ENCODE assay signal across 8 mouse cellular contexts in the genomic region with DNA sequence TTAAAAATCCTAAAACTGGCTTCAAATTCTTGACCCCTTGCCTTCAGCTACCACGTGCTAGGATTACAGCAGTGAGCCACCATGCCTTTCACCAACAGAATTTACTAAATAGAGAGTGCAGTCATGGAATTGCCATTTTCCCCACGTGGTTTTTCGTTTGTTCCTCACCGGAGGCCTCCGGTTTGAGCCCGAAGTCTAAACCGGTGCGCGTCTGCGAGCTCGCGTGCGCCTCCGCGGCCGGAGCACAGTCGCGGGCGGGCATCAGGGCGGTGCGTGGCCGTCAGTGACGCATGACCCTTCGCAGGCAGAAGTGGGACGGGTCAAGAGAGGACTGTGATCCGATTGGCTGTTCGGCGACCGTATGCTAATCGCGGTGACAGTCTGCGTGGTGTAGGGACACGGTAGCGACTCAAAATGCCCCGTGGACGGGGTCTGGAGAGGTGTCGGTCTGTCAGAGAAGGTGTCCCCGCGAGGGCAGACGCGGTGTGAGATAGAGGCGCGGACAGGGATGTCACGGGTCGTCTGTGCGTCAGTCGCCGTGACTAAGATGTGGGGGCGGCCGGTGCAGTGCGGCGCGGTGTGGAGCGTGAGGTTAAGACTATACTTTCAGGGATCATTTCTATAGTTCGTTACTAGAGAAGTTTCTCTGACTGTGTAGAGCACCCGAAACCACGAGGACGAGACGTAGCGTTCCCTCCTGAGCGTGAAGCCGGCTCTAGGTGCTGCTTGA. TPM values are rescaled to one million over a fixed set of nuclear protein-coding genes. Genes with fewer than 3 reads are reported as not detected.
DNase-seq lines count a peak whose midpoint lies in the region; ATAC-seq and TF ChIP-seq lines count a peak whose summit lies in the region.
"Not testable (repeated sequence)": the region's sequence is repeated elsewhere in the genome, so short reads cannot be mapped to it uniquely, and the experiment has no call there.

No protein-coding gene starts in this region.

- H3K36me3 ChIP-seq in erythroblast, embryonic 14.5 days (ENCODE audit: control insufficient read depth); heart, embryonic 11.5 days (ENCODE audit: control insufficient read depth, insufficient read depth, low read length); kidney, embryonic 15.5 days: not testable (repeated sequence)

- H3K9ac ChIP-seq in heart, embryonic 11.5 days (ENCODE audit: low read depth, low read length): peak overlapping the region; percentile 69
- H3K9ac ChIP-seq in kidney, embryonic 15.5 days: not testable (repeated sequence)

- peak overlapping the region; percentile 62 for H3K4me2 ChIP-seq in heart, embryonic 11.5 days
- peak overlapping the region; percentile 71 for H3K4me2 ChIP-seq in kidney, embryonic 15.5 days

- TF ChIP-seq CTCF in bone marrow, adult 2 months (IDR thresholded peaks at IDR 0.05; ENCODE audit: control insufficient read depth, insufficient read depth, low read length): not testable (repeated sequence)

- DNase-seq in 416B (ENCODE audit: low read depth) (peak; percentile 75), liver (peak; percentile 84)
- DNase-seq in monocyte, adult 2 months (ENCODE audit: low read depth in 1 of 2, low spot score in 2 of 2): peak; percentile 62 to 80
- DNase-seq in spleen, postnatal 14 days (ENCODE audit: low spot score in 2 of 2): peak; percentile 62 to 69

- WGBS in bone marrow, adult 2 months: under 1% methylated on average over 33 of the region's 62 CpGs
- under 1% methylated on average over 31 of the region's 62 CpGs for WGBS in heart, embryonic 11.5 days (ENCODE audit: insufficient replicate concordance)
- under 1% methylated on average over 31 of the region's 62 CpGs for WGBS in kidney, embryonic 15.5 days

- H3K27me3 ChIP-seq in erythroblast, embryonic 14.5 days (ENCODE audit: control insufficient read depth); heart, embryonic 11.5 days (ENCODE audit: control insufficient read depth, insufficient read depth, low read length); kidney, embryonic 15.5 days: not testable (repeated sequence)

- H3K4me1 ChIP-seq in bone marrow, adult 2 months (ENCODE audit: control insufficient read depth, insufficient read depth, low read length); heart, embryonic 11.5 days (ENCODE audit: control insufficient read depth, insufficient read depth, low read length): not testable (repeated sequence)
- H3K4me1 ChIP-seq in erythroblast, embryonic 14.5 days (ENCODE audit: control insufficient read depth): peaks cover 42% of the 10 kb centered on the region
- H3K4me1 ChIP-seq in kidney, embryonic 15.5 days: peaks cover 20% of the 10 kb centered on the region

- H3K4me3 ChIP-seq in bone marrow, adult 2 months (replicated peaks; ENCODE audit: control insufficient read depth, low read depth, low read length): not testable (repeated sequence)
- H3K4me3 ChIP-seq in erythroblast, embryonic 14.5 days (replicated peaks): peak overlapping the region; percentile 55
- H3K4me3 ChIP-seq in heart, embryonic 11.5 days (ENCODE audit: low read depth, low read length): peak overlapping the region; percentile 27; the same call in 1 of the 2 replicates
- peak overlapping the region; percentile 38 for H3K4me3 ChIP-seq in kidney, embryonic 15.5 days (replicated peaks)

- peak; percentile 99 for ATAC-seq in heart, embryonic 11.5 days (replicated peaks; ENCODE audit: insufficient number of reproducible peaks, low FRiP score, low TSS enrichment)
- ATAC-seq in kidney, embryonic 15.5 days (replicated peaks; ENCODE audit: low FRiP score): peak; percentile 98

- TF ChIP-seq POLR2A in bone marrow, adult 2 months (IDR thresholded peaks at IDR 0.05; ENCODE audit: borderline replicate concordance, control insufficient read depth, low read depth, low read length): not testable (repeated sequence)

- peak overlapping the region; percentile 18; the same call in 1 of the 2 replicates for H3K27ac ChIP-seq in bone marrow, adult 2 months (ENCODE audit: control insufficient read depth, insufficient read depth, low read depth, low read length, poor library complexity)
- 0 out of 2 replicates have a peak overlapping the region, but pooled peaks have one; percentile 41 for H3K27ac ChIP-seq in heart, embryonic 11.5 days (ENCODE audit: low read depth, low read length)
- H3K27ac ChIP-seq in kidney, embryonic 15.5 days: peak overlapping the region; percentile 82

- not testable (repeated sequence) for H3K9me3 ChIP-seq in erythroblast, embryonic 14.5 days (ENCODE audit: control insufficient read depth, low read length); heart, embryonic 11.5 days (replicated peaks; ENCODE audit: control insufficient read depth, low read length); kidney, embryonic 15.5 days (replicated peaks)

RNA-seq across cellular contexts. Expression of a gene that starts 37.9 kb away (rescaled TPM):
- 1.5 TPM in 1 of 2 replicates, not detected in the other for polyA plus RNA-seq in bone marrow, adult 2 months (2011; ENCODE audit: insufficient read depth, insufficient read length, low replicate concordance, missing spikeins)
- not detected in 2 replicates for polyA plus RNA-seq in erythroblast, embryonic 14.5 days (2012)
- polyA plus RNA-seq in heart, embryonic 11.5 days (2014; fragmentation: Nextera tagmentation; extraction: Ambion mirVana): 0.30 and 0.96 TPM in 2 replicates
- polyA plus RNA-seq in kidney, embryonic 15.5 days (2015; fragmentation: Nextera tagmentation; extraction: Ambion mirVana): 0.60 and 0.65 TPM in 2 replicates

RNA-seq across cellular contexts. Expression of a gene that starts 38.1 kb away (rescaled TPM):
- 9.6 and 11.6 TPM in 2 replicates for polyA plus RNA-seq in bone marrow, adult 2 months (2011; ENCODE audit: insufficient read depth, insufficient read length, low replicate concordance, missing spikeins)
- 0.73 and 0.96 TPM in 2 replicates for polyA plus RNA-seq in erythroblast, embryonic 14.5 days (2012)
- polyA plus RNA-seq in heart, embryonic 11.5 days (2014; fragmentation: Nextera tagmentation; extraction: Ambion mirVana): 11.6 and 11.9 TPM in 2 replicates
- polyA plus RNA-seq in kidney, embryonic 15.5 days (2015; fragmentation: Nextera tagmentation; extraction: Ambion mirVana): 8.3 and 9.1 TPM in 2 replicates

Comparison
In these comparisons a context has a peak if more than half of its experiments do, and no peak if none do; other contexts are left out.
1. H3K27ac ChIP-seq: peak in every context shown above with its lines; median percentile 82 in kidney, embryonic 15.5 days; 41 in heart, embryonic 11.5 days; 18 in bone marrow, adult 2 months.